Mouse (Mus musculus): ENCODE data around the gene N4bp1. TPM values are rescaled to one million over a fixed set of nuclear protein-coding genes. Genes with fewer than 3 reads are reported as not detected.

Gene N4bp1
- polyA plus RNA-seq, 1 experiment from 2014 or later: 13.2 TPM

- Histone ChIP-seq H3K4me1 (no peaks in the 10 kb centered on the region), H3K4me3 (no peak overlapping the region), H3K27me3 (no peaks in the 10 kb centered on the region), H3K36me3 (no peaks in the 10 kb centered on the region), H3K27ac (replicated peaks) (no peak overlapping the region), H3K9ac (replicated peaks) (no peak overlapping the region), H3K4me2 (replicated peaks) (no peak overlapping the region), H3K9me3 (no peaks in the 10 kb centered on the region)
- WGBS: 80% methylated on average over 5 of the region's 5 CpGs
- ATAC-seq (ENCODE audit: low FRiP score, low read depth): no peak
Observed at GRCm38 (mm10) chr8:86808239-86808638, 76.8 kb downstream of the N4bp1 start.

GRCm38 (mm10) chr8:86801988-86802387 lies 83.1 kb downstream of the N4bp1 start:
- Histone ChIP-seq H3K4me2 (replicated peaks) (no peak overlapping the region), H3K27me3 (no peaks in the 10 kb centered on the region), H3K4me1 (no peaks in the 10 kb centered on the region), H3K36me3 (no peaks in the 10 kb centered on the region), H3K27ac (replicated peaks) (no peak overlapping the region), H3K9me3 (no peaks in the 10 kb centered on the region), H3K9ac (replicated peaks) (no peak overlapping the region), H3K4me3 (no peak overlapping the region)
- ATAC-seq (ENCODE audit: low FRiP score, low read depth): no peak
- 66% methylated on average over 6 of the region's 6 CpGs for WGBS

GRCm38 (mm10) chr8:86800966-86801365 lies 84.1 kb downstream of the N4bp1 start:
- Histone ChIP-seq H3K27me3 (no peaks in the 10 kb centered on the region), H3K4me2 (replicated peaks) (no peak overlapping the region), H3K27ac (replicated peaks) (no peak overlapping the region), H3K9ac (replicated peaks) (no peak overlapping the region), H3K4me1 (no peaks in the 10 kb centered on the region), H3K36me3 (no peaks in the 10 kb centered on the region), H3K4me3 (no peak overlapping the region), H3K9me3 (no peaks in the 10 kb centered on the region)
- no peak for ATAC-seq (ENCODE audit: low FRiP score, low read depth)
- WGBS: 74% methylated on average over 4 of the region's 4 CpGs

- H3K36me3 ChIP-seq: no peaks in the 10 kb centered on the region
- no peaks in the 10 kb centered on the region for H3K27me3 ChIP-seq
- H3K4me2 ChIP-seq (replicated peaks): no peak overlapping the region
- 96% methylated on average over 6 of the region's 6 CpGs for WGBS
- ATAC-seq (ENCODE audit: low FRiP score, low read depth): no peak
- H3K27ac ChIP-seq (replicated peaks): no peak overlapping the region
- no peaks in the 10 kb centered on the region for H3K9me3 ChIP-seq
- H3K4me3 ChIP-seq: no peak overlapping the region
- H3K4me1 ChIP-seq: no peaks in the 10 kb centered on the region
- no peak overlapping the region for H3K9ac ChIP-seq (replicated peaks)
Observed at GRCm38 (mm10) chr8:86798141-86798540, 86.9 kb downstream of the N4bp1 start.

GRCm38 (mm10) chr8:86797705-86798104 lies 87.4 kb downstream of the N4bp1 start:
- Histone ChIP-seq H3K9me3 (no peaks in the 10 kb centered on the region), H3K36me3 (no peaks in the 10 kb centered on the region), H3K4me2 (replicated peaks) (no peak overlapping the region), H3K4me3 (no peak overlapping the region), H3K27ac (replicated peaks) (no peak overlapping the region), H3K4me1 (no peaks in the 10 kb centered on the region), H3K27me3 (no peaks in the 10 kb centered on the region), H3K9ac (replicated peaks) (no peak overlapping the region)
- WGBS: 81% methylated on average over 2 of the region's 2 CpGs
- ATAC-seq (ENCODE audit: low FRiP score, low read depth): no peak

- no peaks in the 10 kb centered on the region for H3K9me3 ChIP-seq
- no peaks in the 10 kb centered on the region for H3K36me3 ChIP-seq
- no peak overlapping the region for H3K9ac ChIP-seq (replicated peaks)
- 48% methylated on average over 6 of the region's 6 CpGs for WGBS
- ATAC-seq (ENCODE audit: low FRiP score, low read depth): no peak
- H3K4me1 ChIP-seq: 0 out of 2 replicates have a peak, but pooled peaks cover 2% of the 10 kb centered on the region
- H3K4me3 ChIP-seq: no peak overlapping the region
- no peak overlapping the region for H3K27ac ChIP-seq (replicated peaks)
- H3K4me2 ChIP-seq (replicated peaks): no peak overlapping the region
- H3K27me3 ChIP-seq: no peaks in the 10 kb centered on the region
Observed at GRCm38 (mm10) chr8:86794716-86795115, 90.3 kb downstream of the N4bp1 start.

- 59% methylated on average over 6 of the region's 6 CpGs for WGBS
- H3K4me3 ChIP-seq: no peak overlapping the region
- 0 out of 2 replicates have a peak, but pooled peaks cover 2% of the 10 kb centered on the region for H3K4me1 ChIP-seq
- no peak overlapping the region for H3K9ac ChIP-seq (replicated peaks)
- ATAC-seq (ENCODE audit: low FRiP score, low read depth): no peak
- H3K27me3 ChIP-seq: no peaks in the 10 kb centered on the region
- no peaks in the 10 kb centered on the region for H3K36me3 ChIP-seq
- no peaks in the 10 kb centered on the region for H3K9me3 ChIP-seq
- H3K27ac ChIP-seq (replicated peaks): no peak overlapping the region
- H3K4me2 ChIP-seq (replicated peaks): no peak overlapping the region
Observed at GRCm38 (mm10) chr8:86791542-86791941, 93.5 kb downstream of the N4bp1 start.

GRCm38 (mm10) chr8:86789576-86789975 lies 95.5 kb downstream of the N4bp1 start:
- Histone ChIP-seq H3K4me2 (replicated peaks) (no peak overlapping the region), H3K36me3 (no peaks in the 10 kb centered on the region), H3K9me3 (no peaks in the 10 kb centered on the region), H3K27ac (replicated peaks) (no peak overlapping the region), H3K4me3 (no peak overlapping the region), H3K4me1 (0 out of 2 replicates have a peak, but pooled peaks cover 2% of the 10 kb centered on the region), H3K27me3 (no peaks in the 10 kb centered on the region), H3K9ac (replicated peaks) (no peak overlapping the region)
- WGBS: 76% methylated on average over 1 of the region's 1 CpGs
- no peak for ATAC-seq (ENCODE audit: low FRiP score, low read depth)

GRCm38 (mm10) chr8:86787891-86788420 lies 97.1 kb downstream of the N4bp1 start:
- WGBS: 87% methylated on average over 12 of the region's 12 CpGs
- H3K9ac ChIP-seq (replicated peaks): no peak overlapping the region

GRCm38 (mm10) chr8:86786498-86786897 lies 98.6 kb downstream of the N4bp1 start:
- Histone ChIP-seq H3K4me2 (replicated peaks) (no peak overlapping the region), H3K4me3 (no peak overlapping the region), H3K27ac (replicated peaks) (no peak overlapping the region), H3K4me1 (0 out of 2 replicates have a peak, but pooled peaks cover 2% of the 10 kb centered on the region), H3K9me3 (no peaks in the 10 kb centered on the region), H3K36me3 (no peaks in the 10 kb centered on the region), H3K9ac (replicated peaks) (no peak overlapping the region), H3K27me3 (no peaks in the 10 kb centered on the region)
- no peak for ATAC-seq (ENCODE audit: low FRiP score, low read depth)
- 66% methylated on average over 5 of the region's 5 CpGs for WGBS

More at GRCm38 (mm10) chr8:86787891-86788420, 97.1 kb downstream of the N4bp1 start:
- H3K4me2 ChIP-seq (replicated peaks): no peak overlapping the region
- H3K9me3 ChIP-seq: no peaks in the 10 kb centered on the region
- H3K4me3 ChIP-seq: no peak overlapping the region
- H3K27ac ChIP-seq (replicated peaks): no peak overlapping the region
- H3K36me3 ChIP-seq: no peaks in the 10 kb centered on the region
- ATAC-seq (ENCODE audit: low FRiP score, low read depth): no peak
- H3K27me3 ChIP-seq: no peaks in the 10 kb centered on the region
- H3K4me1 ChIP-seq: 0 out of 2 replicates have a peak, but pooled peaks cover 2% of the 10 kb centered on the region

GRCm38 (mm10) chr8:86781094-86781493 lies 104.0 kb downstream of the N4bp1 start:
- H3K36me3 ChIP-seq: no peaks in the 10 kb centered on the region
- no peak overlapping the region for H3K4me3 ChIP-seq
- H3K27me3 ChIP-seq: no peaks in the 10 kb centered on the region
- H3K9me3 ChIP-seq: no peaks in the 10 kb centered on the region
- no peak overlapping the region for H3K4me2 ChIP-seq (replicated peaks)
- WGBS: 91% methylated on average over 8 of the region's 8 CpGs
- no peaks in the 10 kb centered on the region for H3K4me1 ChIP-seq
- no peak for ATAC-seq (ENCODE audit: low FRiP score, low read depth)
- H3K9ac ChIP-seq (replicated peaks): no peak overlapping the region
- H3K27ac ChIP-seq (replicated peaks): no peak overlapping the region

GRCm38 (mm10) chr8:86779207-86779606 lies 105.9 kb downstream of the N4bp1 start:
- no peaks in the 10 kb centered on the region for H3K27me3 ChIP-seq
- ATAC-seq (ENCODE audit: low FRiP score, low read depth): no peak
- no peak overlapping the region for H3K9ac ChIP-seq (replicated peaks)
- no peaks in the 10 kb centered on the region for H3K4me1 ChIP-seq
- 87% methylated on average over 8 of the region's 8 CpGs for WGBS
- no peaks in the 10 kb centered on the region for H3K9me3 ChIP-seq
- no peak overlapping the region for H3K4me2 ChIP-seq (replicated peaks)
- H3K4me3 ChIP-seq: no peak overlapping the region
- H3K36me3 ChIP-seq: no peaks in the 10 kb centered on the region
- no peak overlapping the region for H3K27ac ChIP-seq (replicated peaks)

All from midbrain, embryonic 12.5 days (tissue).